Mouse (Mus musculus) C2C12 (cell line): ENCODE measurements around the gene Prdm11. TPM values are rescaled to one million over a fixed set of nuclear protein-coding genes. Genes with fewer than 3 reads are reported as not detected.
A peak's percentile ranks its signal among the peaks of the same experiment; 100 is the strongest.

ENCODE experiments used
- H3K27me3 ChIP-seq: one replicate; pipeline ENCODE4 v1.6.1; 2011; ENCODE audit not compliant: control insufficient read depth, insufficient read depth, insufficient read length
- H3K36me3 ChIP-seq: one replicate; pipeline ENCODE4 v1.6.1; 2011; ENCODE audit not compliant: control insufficient read depth, insufficient read depth
- H3K4me3 ChIP-seq: one replicate; pipeline ENCODE4 v1.5.1; 2011; ENCODE audit warnings: mild to moderate bottlenecking, control low read depth; ENCODE audit not compliant: poor library complexity, insufficient read depth, severe bottlenecking
- H3K79me2 ChIP-seq: one replicate; pipeline ENCODE4 v1.6.1; 2011; ENCODE audit not compliant: control insufficient read depth, insufficient read depth
- H3K79me3 ChIP-seq: one replicate; pipeline ENCODE4 v1.6.1; 2011; ENCODE audit warnings: low read depth, control low read depth
- H3ac ChIP-seq: one replicate; pipeline ENCODE3; 2011; ENCODE audit warnings: low read depth; ENCODE audit not compliant: control insufficient read depth, insufficient read length
- CEBPB ChIP-seq: IDR thresholded peaks from one replicate; pipeline ENCODE4 v1.6.1; 2011; ENCODE audit warnings: low read depth, mild to moderate bottlenecking, control low read depth, moderate library complexity
- CTCF ChIP-seq: IDR thresholded peaks from one replicate; pipeline ENCODE4 v1.5.1; 2011; ENCODE audit not compliant: control insufficient read depth, insufficient read depth, insufficient read length
- FOSL1 ChIP-seq: IDR thresholded peaks from one replicate; pipeline ENCODE4 v1.8.0; 2011; ENCODE audit warnings: mild to moderate bottlenecking, low read length; ENCODE audit not compliant: poor library complexity, insufficient read depth, severe bottlenecking
- MAX ChIP-seq: IDR thresholded peaks from one replicate; pipeline ENCODE4 v1.6.1; 2011; ENCODE audit warnings: mild to moderate bottlenecking, control low read depth
- MYOD1 ChIP-seq: IDR thresholded peaks from one replicate; pipeline ENCODE4 v1.6.1; 2011; ENCODE audit warnings: low read depth; ENCODE audit not compliant: control insufficient read depth, insufficient read length
- MYOG ChIP-seq: IDR thresholded peaks from one replicate; pipeline ENCODE4 v1.6.1; 2011; ENCODE audit not compliant: control insufficient read depth, insufficient read length; ENCODE audit errors: extremely low read depth
- USF1 ChIP-seq: IDR thresholded peaks from one replicate; pipeline ENCODE4 v1.6.1; 2011; ENCODE audit warnings: low read depth, mild to moderate bottlenecking, control low read depth, moderate library complexity
- polyA plus RNA-seq: library from polyadenylated mRNA; unstranded; fragments of >200 nt; fragmentation: generic; extraction: Trizol; gene quantifications from one replicate; pipeline ENCODE4 v1.2.1, GENCODE M21; 2012; ENCODE audit warnings: missing spikeins

Gene Prdm11
- polyA plus RNA-seq, 1 experiment: 2.7 TPM

GRCm38 (mm10) chr2:92958640-92959039 is 87.3 kb downstream of the Prdm11 start:
- H3K79me3 ChIP-seq: no peaks in the 10 kb centered on the region
- H3ac ChIP-seq: no peak overlapping the region
- H3K36me3 ChIP-seq: peaks cover 27% of the 10 kb centered on the region
- no peak overlapping the region for H3K4me3 ChIP-seq
- TF ChIP-seq CEBPB: no peak
- no peak for TF ChIP-seq USF1
- H3K27me3 ChIP-seq: no peaks in the 10 kb centered on the region
- no peaks in the 10 kb centered on the region for H3K79me2 ChIP-seq

DNA sequence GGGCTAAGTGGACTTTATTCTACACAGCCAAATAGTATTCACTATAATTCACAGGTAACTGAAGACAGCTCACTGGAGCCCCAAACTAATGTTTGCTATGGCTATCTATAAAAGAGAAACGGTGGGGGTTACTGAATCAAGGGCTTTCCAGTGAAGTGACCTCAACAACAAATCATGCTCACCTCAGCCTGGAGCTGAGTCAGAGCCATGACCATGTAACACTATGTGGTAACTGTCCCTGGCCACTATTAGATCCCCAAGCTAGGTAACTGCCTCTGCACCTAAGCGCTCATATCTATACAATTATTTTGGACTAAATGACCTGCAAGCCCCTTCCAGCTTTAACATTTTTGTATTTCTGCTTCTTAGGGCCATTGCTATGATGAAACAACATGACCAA is 89.0 kb downstream of the Prdm11 start:
- Histone ChIP-seq H3K4me3 (no peak overlapping the region), H3ac (no peak overlapping the region), H3K79me3 (no peaks in the 10 kb centered on the region), H3K79me2 (no peaks in the 10 kb centered on the region), H3K36me3 (peaks cover 44% of the 10 kb centered on the region), H3K27me3 (no peaks in the 10 kb centered on the region)
- no peak for TF ChIP-seq MYOD1
- no peak for TF ChIP-seq USF1
- TF ChIP-seq MAX: no peak
- no peak for TF ChIP-seq CEBPB
- TF ChIP-seq MYOG: no peak
- no peak for TF ChIP-seq FOSL1
- no peak for TF ChIP-seq CTCF

DNA sequence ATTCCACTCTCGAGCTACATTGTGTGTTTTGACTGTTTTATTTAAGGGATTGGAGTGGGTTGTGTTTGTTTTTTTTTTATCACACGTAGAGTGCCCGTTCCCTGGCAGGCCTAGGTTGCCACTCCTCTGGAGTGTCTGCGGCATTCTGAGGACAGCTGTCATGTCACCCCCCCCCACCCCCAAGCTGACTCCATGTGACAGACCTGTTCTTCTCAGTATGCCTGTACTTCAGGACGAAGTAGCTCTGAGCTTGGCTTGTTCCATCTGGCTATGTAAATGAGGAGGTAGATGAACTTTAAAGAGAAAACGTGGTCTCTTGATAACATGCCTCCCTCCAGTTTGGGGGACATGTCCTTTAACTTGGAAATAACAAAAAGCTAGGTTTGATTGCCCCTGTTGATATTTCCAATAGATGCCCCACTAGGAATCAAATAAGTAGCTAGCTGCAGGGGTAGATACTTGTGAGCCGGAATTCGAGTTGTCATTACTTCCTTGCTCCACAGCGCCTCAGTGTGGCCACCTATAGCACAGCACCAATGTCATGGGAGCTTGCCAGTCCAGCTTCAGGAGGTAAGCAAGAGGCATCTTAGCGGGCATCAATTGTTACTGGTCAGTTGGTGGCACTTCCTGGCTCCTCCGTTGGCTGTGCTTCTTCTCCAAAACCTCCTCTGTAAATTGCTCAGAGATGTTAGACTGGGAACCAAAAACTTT is 91.4 kb downstream of the Prdm11 start:
- TF ChIP-seq FOSL1 (no peak), CTCF (peak; percentile 71)

DNA sequence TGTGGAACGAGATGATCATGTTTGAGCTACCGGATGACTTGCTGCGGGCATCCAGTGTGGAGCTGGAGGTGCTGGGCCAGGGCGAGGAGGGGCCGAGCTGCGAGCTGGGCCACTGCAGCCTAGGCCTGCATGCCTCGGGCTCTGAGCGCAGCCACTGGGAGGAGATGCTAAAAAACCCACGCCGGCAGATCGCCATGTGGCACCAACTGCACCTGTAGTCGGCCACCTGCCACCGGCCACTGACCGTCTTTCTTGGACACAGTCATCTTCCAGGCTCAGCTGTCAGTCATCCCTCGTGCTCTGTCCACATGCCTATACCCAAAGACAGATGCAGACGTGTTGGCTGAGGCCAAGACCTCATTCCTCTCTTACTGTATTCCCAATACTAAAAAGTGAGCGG is 92.5 kb downstream of the Prdm11 start:
- H3ac ChIP-seq: no peak overlapping the region
- no peaks in the 10 kb centered on the region for H3K27me3 ChIP-seq
- H3K79me3 ChIP-seq: no peaks in the 10 kb centered on the region
- H3K4me3 ChIP-seq: no peak overlapping the region
- peaks cover 65% of the 10 kb centered on the region for H3K36me3 ChIP-seq
- no peak for TF ChIP-seq MYOG
- no peak for TF ChIP-seq FOSL1
- no peak for TF ChIP-seq CEBPB
- no peaks in the 10 kb centered on the region for H3K79me2 ChIP-seq

More for the DNA sequence above, 91.4 kb downstream of the Prdm11 start:
- no peaks in the 10 kb centered on the region for H3K79me3 ChIP-seq
- H3K4me3 ChIP-seq: no peak overlapping the region
- no peaks in the 10 kb centered on the region for H3K27me3 ChIP-seq
- H3K79me2 ChIP-seq: no peaks in the 10 kb centered on the region
- no peak overlapping the region for H3ac ChIP-seq
- peaks cover 61% of the 10 kb centered on the region for H3K36me3 ChIP-seq

GRCm38 (mm10) chr2:92949518-92949917 is 96.4 kb downstream of the Prdm11 start:
- Histone ChIP-seq H3ac (no peak overlapping the region), H3K27me3 (no peaks in the 10 kb centered on the region), H3K79me2 (peaks cover 12% of the 10 kb centered on the region), H3K36me3 (peaks cover 66% of the 10 kb centered on the region), H3K79me3 (peaks cover 3% of the 10 kb centered on the region), H3K4me3 (no peak overlapping the region)
- no peak for TF ChIP-seq MYOG
- no peak for TF ChIP-seq MYOD1
- TF ChIP-seq CEBPB: no peak
- peak; percentile 52 for TF ChIP-seq MAX
- TF ChIP-seq USF1: no peak
- TF ChIP-seq FOSL1: no peak
- TF ChIP-seq CTCF: no peak

- TF ChIP-seq MYOD1 (no peak), MYOG (no peak), MAX (no peak), USF1 (no peak), CEBPB (no peak), FOSL1 (no peak), CTCF (no peak)
- no peaks in the 10 kb centered on the region for H3K27me3 ChIP-seq
- peaks cover 15% of the 10 kb centered on the region for H3K79me2 ChIP-seq
- peak overlapping the region; percentile 46 for H3ac ChIP-seq
- H3K79me3 ChIP-seq: peaks cover 3% of the 10 kb centered on the region
- no peak overlapping the region for H3K4me3 ChIP-seq
- peaks cover 66% of the 10 kb centered on the region for H3K36me3 ChIP-seq
These were observed 97.2 kb downstream of the Prdm11 start for GRCm38 (mm10) chr2:92948699-92949300.
